Mouse (Mus musculus) layer of hippocampus, adult 8-10 months (tissue): ENCODE results near the gene Clgn. TPM values are rescaled to one million over a fixed set of nuclear protein-coding genes. Genes with fewer than 3 reads are reported as not detected.
"Not testable (repeated sequence)": the region's sequence is repeated elsewhere in the genome, so short reads cannot be mapped to it uniquely, and the experiment has no call there.

Experiments
- DNase-seq, 2 experiments: peaks; one replicate each; pipeline ENCODE4 v3.0.0; 2022; ENCODE audit warnings: low spot score in 2 of 2
- total RNA-seq, 4 experiments: library from RNA; stranded (reverse); gene quantifications; 2 replicates each; pipeline ENCODE4 v1.2.4; 2022

Gene Clgn
- total RNA-seq, 4 experiments from 2014 or later: 8.5 to 10.0 (median 9.0) TPM

DNA sequence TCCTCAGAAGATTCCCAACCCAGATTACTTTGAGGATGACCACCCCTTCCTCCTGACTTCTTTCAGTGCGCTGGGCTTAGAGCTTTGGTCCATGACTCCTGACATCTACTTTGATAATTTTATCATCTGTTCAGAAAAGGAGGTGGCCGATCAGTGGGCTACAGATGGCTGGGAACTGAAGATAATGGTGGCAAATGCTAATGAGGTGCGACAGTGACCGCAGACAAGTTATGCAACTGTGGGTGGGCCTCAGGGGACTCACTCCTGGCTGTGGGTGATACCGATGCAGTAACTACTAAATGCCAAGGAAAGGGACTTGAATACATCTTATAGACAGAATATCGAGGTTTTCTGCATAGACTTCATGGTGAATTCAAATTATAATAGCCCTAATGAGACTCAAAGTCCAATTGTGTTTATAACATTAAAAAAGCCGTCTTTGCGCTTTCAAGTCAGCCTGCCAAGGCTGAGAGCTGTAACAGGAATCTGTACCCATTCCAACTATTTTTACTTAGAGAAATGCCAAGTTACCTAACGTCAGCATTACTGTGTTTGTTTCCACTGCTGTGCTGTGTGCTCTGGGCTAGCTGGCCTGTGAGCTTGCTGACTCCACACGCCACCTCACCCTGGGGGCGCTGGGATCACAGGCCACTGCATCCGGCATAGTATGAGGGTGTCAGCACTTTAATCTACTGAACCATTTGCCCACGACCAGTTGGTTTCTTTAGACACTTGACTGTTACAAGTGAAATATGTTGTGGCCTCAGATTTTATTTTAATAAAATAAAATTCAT lies 33.6 kb downstream of the Clgn start:
- DNase-seq: no peak

DNA sequence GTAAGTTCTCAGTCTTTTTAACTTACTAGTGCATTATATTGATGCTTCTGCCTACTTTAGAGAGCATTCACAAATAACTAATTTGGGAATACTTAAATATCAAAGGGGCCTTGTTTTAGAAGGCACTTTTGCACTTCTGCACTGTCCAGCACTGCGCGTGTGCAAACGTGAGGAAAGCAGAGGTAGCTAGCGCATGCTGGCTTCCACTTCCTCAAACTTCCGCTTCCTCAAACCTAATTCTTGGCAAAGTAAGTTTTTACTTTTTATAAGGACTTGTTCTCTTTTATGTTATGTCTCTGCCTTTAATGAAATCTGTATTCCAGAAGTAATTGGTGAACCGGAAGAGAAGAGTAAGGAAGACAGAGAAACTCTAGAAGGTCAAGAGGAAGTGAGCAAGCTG lies 35.5 kb downstream of the Clgn start:
- DNase-seq: no peak

DNA sequence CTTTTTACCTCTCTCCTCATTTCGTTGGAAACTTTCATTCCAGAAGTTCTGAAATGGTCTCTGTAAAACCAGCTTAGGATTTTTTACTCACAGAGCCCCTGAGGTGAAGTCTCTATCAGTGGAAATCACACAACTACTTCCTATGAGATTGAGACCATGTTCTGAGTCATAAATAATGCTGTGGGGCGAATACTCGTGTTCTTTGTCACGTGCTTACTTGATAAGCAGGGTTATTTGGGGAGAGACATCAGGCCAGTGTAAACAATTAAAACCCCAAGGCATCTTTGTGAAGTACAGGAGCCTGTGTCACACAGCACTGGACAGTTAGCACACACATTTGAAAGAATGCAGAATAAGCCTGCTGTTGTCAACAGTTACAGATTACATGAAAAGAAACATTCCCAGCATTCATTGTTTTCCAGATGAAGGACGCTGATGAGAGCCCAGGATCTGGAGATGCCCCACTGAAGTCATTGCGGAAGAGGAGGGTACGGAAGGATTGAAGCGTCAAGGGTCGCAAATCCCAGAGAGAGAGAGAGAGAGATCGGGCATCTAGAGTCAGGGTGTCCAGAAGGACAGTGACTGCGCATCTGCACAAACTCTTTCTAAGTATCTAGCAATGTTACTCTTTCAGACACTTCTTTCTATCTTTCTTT lies 36.6 kb downstream of the Clgn start:
- no peak for DNase-seq

DNA sequence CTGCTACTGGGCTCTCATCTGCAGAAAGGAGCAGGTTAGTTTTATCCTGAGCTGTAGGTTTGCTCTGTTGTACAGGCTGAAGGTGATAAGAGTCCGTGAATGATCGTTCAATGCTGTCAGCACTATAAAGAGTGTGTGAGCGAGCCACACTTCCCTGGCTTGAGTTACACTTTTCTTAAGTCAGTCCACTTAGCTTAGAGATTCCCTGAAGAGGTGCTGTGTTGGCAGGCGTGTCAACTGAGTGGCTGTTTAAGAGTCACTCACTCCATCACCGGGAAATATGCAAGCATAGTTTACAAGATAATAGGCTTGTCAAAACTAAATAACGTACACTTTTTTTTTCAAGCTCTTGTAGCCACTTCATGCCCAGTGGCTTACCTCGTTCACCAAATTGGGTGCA lies 37.3 kb downstream of the Clgn start:
- DNase-seq: no peak

DNA sequence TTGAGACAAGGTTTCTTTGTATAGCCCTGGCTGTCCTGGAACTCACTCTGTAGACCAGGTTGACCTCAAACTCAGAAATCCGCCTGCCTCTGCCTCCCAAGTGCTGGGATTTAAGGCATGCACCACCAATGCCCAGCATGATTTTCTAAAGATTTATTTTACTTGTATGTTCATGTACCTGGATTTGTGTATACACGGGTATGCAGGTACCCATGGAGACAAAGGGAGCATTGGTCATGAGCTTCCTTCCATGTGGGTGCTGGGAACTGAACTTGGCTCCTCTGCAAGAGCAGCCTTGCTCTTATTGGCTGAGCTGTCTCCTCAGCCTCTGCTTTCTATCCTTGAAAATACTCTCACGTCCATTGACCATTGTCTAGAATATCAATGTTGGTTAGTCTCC lies 39.0 kb downstream of the Clgn start:
- not testable (repeated sequence) for DNase-seq

DNA sequence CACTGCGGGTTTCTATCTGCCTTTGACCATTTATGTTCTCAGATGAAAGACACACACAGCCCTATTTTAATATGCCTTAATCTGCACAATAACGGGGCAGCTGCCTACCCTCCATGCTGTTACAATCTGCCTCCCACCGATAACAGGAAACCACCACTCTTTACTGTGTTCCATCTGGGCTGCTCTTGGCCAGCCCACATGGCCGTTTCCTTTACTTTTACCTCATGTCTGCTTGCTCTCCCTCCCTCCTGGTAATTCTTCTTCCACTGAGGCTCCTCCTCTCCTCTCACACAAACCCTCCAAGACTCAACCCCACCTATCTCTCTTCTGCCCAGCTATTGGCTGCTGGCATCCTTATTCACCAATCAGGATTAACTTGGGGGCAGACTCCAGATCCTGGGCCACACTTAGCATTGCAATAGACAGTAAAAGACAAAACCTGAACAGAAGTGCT lies 39.4 kb downstream of the Clgn start:
- DNase-seq: no peak

DNA sequence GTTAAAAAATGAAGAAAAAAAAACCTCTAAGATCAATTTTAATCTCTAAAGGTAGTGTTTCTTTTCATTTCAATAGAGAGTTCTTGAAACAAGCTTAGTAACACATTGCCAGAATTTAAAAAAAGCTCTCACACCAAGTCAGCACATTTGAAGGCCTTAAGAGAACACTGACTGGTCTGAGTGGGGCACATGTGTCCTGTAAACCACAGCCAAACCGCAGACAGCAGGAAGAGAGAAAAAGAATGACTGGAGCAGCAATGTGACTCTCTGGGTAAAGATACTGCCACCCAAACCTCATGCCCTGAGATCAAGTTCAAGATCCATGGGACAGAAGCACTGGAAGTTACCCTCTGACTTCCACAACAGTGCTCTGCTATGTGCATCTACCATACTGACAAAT lies 47.4 kb downstream of the Clgn start:
- no peak for DNase-seq

DNA sequence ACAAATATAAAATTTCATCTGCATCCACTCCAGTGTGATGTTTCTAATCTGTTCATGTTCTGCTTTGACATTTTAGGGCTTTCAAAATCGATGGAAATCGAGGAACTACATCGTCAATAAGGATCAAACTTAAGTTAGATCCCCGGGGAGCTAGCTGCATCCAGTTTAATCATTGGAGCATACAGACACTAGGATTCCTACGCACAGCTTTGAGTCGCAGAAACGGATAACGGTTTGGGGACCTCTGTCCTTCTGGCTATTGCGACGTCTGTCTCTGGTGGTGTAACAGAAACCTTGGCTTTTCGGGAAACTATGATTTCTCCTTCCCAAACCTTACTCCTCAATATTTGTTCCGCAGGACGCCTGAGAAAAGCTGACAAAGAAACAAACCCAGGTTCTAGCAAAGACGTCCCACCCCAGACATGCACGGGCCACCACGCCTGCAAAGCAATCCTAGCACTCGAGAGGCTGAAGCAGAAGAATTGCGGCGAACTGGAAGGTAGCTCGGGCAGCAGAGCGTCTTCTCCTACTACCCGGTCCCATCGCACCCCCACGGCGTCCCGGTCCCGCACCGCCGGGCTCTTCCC lies 52.1 kb downstream of the Clgn start:
- no peak for DNase-seq

DNA sequence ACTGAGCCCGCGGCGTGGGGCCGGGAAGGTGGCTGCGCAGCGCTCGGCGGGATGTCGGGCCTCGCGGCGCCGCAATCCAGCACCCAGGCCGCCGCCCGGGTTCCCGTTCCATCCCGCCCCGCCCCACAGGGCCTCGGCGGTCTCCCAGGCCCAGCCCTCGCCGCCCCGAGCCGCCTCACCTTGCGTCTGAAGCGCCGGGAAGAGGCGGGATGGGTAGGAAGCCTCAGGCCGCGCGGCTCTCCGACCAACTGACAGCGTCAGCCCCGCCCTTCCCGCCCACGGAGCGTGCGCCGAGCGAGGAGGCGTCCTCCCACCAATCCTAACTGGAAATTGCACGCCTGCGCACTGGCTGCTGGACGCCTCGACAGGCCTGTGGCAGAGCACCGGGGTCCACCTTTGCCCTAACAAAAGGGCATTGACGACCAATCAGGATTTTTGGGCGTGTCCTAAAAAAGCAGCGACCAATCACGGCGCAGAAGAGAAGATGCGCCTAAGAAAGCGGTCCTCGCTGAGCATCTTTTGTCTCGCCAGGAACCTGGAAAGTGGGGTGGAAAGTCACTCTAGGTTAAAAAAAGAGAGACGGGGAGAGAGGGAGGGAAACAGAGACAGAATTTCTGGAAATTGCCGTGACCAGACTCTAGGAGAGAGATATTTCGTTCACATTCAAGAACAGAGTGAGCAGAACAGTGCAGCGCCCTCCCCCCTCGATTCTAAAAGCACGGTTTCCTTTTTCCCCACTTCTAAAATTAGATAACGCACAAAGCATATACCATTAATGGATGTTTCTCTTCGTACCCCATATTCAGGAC lies 52.8 kb downstream of the Clgn start:
- peak; percentile 94 to 96 for DNase-seq

DNA sequence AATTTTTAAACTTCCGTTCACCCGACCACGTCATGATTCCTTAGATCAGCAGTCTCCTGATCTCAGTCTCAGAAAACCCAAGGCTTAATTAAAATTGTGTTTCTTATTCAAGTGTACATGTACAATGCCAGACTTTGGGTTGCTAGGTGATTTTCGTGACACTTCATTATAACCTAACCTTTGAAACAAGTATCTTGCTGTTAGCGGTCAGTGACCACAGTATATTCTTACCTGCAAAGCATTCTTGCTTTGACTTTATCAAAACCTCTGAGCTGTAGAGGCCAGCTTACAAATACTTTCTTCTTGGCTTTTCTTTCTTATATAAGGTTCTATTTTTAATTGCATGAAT lies 53.4 kb downstream of the Clgn start:
- no peak for DNase-seq

DNA sequence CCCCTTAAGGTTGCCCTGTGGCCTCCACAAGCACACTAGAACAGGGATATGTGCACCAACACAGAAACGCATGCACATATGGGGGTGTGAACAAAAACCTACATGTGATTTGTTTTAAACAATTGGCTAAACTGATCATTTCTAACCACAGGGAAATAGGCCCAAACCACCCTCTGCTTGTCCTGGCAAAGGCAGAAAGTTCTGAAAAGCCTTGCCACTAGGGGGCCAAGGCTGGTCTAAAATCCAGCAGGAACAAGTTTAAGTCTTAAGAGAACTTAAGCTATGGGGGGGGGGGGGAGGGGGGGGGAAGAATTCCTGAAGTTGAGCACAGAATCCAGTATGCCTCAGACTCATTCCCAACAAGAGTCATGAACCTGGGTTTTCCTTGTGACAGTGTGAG lies 60.3 kb downstream of the Clgn start:
- DNase-seq: no peak

DNA sequence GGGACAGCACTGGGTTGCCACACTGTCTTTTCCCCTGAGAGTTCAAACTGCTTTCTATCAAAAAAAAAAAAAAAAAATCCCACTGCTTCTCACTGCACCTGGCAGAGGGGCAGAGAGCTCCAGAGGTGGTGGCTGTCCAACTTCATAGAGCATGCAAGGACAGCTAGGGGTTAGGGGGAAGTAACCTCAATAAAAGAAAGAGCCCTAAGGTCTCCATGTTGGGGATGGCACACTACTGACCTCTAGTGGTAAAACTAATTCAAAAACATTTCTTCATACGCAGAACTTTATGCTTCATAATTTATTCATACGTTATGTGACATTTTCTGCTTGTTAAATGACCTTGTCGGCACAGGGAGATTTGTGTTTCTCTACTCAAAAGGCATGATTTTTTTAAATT lies 61.4 kb downstream of the Clgn start:
- DNase-seq: no peak

DNA sequence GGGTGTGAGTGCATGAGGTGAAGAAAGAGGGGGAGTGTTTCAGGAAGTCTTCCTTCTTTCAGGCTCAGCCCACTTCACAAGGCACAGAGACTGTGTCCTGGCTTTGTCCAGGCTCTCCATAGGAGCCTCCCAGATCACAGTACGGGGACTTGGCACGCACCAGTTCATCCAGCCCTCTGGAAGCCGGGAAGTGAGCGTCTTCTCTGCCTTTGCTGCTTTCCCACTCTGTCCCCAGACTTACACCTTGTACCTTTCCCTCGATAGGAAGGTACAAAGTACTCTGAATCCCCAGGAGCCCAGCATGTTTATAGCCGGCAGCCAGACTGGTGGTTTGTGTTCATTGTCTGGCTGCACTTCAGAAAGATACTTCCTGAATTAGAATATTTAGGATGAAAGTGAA lies 67.5 kb downstream of the Clgn start:
- no peak for DNase-seq

DNA sequence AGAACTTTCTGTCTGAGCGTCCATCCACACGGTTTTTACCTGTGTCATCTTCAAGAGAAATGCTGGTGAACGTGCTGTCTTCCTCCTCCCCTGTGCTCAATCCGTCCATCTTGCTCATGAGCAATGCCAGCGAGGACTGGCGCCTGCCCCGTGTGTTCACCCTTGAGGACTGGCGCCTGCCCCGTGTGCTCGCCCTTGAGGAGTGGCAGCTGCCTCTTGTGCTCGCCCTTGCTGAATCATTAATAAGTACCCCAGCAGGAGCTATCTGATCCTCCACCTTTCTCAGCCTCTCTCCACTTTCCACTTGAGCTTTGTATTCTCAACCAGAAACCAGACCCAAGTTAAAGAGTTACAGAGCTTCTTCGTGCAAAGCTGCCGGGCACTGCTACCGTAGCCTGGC lies 68.6 kb downstream of the Clgn start, which contains the start of gene Scoc:
Scoc (minus strand) TSS at position 170 of the 400 bp plus-strand sequence.
- no peak for DNase-seq

DNA sequence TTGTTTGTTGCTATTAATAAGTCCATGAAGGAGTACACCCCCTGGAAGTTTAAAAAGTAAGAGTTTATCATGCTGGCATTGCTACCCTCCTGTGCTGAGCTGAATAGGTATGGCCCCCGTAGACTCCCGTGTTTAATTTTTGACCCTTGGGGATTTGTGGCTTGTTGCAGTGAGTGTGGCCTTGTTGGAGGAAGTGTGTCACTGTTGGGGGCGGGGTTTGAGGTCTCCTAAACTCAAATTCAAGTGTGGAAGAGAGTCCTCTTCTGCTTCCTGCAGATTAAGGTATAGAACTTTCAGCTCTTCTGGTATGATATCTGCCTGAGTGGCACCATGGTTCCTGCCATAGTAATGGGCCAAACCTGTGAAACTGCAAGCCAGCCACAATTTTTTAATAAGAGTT lies 69.9 kb downstream of the Clgn start:
- DNase-seq: no peak

Other genes with a start within 250 kb of the Clgn start
- 10 to 100 TPM; 64.9 to 68.6 (median 65.5) TPM for gene Tbc1d9, start 224.5 kb upstream of the Clgn start, total RNA-seq
- gene Gm10645, start 223.7 kb upstream of the Clgn start, total RNA-seq: 1 to 10 TPM in 3 of 4 experiments, under 1 TPM in 1; 0.59 to 1.6 (median 1.3) TPM
- gene Ucp1, start 99.5 kb upstream of the Clgn start, total RNA-seq: under 1 TPM in 1 of 4 experiments, not detected in 3; 0.20 TPM
- gene Elmod2, start 57.4 kb upstream of the Clgn start, total RNA-seq: 10 to 100 TPM; 12.7 to 18.0 (median 14.0) TPM
- gene Mgat4d, start 41.4 kb upstream of the Clgn start, total RNA-seq: not detected
- 100 to 1,000 TPM; 206 TPM for gene Scoc, start 68.5 kb downstream of the Clgn start, total RNA-seq
- not detected for gene Olfr370, start 145.9 kb downstream of the Clgn start, total RNA-seq
- gene Ndufb7, start 176.8 kb downstream of the Clgn start, total RNA-seq: 100 to 1,000 TPM in 3 of 4 experiments, 10 to 100 TPM in 1; 97.6 to 159 (median 131) TPM
- 100 to 1,000 TPM; 568 to 585 (median 584) TPM for gene Tecr, start 218.1 kb downstream of the Clgn start, total RNA-seq
- gene Dnajb1, start 218.3 kb downstream of the Clgn start, total RNA-seq: 10 to 100 TPM; 30.9 to 52.4 (median 41.9) TPM